Mouse (Mus musculus) neural tube, embryonic 13.5 days (tissue): ENCODE measurements around the gene Mlf1. TPM values are rescaled to one million over a fixed set of nuclear protein-coding genes. Genes with fewer than 3 reads are reported as not detected.

Experiments
- ATAC-seq: fragments of 200-750 bp; cut with Nextera tagmentation; 2 replicates; pipeline ENCODE4 v1.8.0; 2017; ENCODE audit warnings: low read depth, mild to moderate bottlenecking, moderate TSS enrichment, moderate library complexity
- H3K27ac ChIP-seq: fragments of 300-500 bp; sonication (generic); replicated peaks from 2 replicates; pipeline ENCODE4 v1.5.1; 2015; ENCODE audit warnings: moderate library complexity, mild to moderate bottlenecking, inconsistent platforms
- H3K27me3 ChIP-seq: fragments of 300-500 bp; sonication (generic); 2 replicates; pipeline ENCODE4 v1.6.1; 2015; ENCODE audit warnings: mild to moderate bottlenecking, inconsistent platforms
- H3K36me3 ChIP-seq: fragments of 300-500 bp; sonication (generic); 2 replicates; pipeline ENCODE4 v1.6.1; 2015; ENCODE audit warnings: mild to moderate bottlenecking, inconsistent platforms
- H3K4me1 ChIP-seq: fragments of 300-500 bp; sonication (generic); replicated peaks from 2 replicates; pipeline ENCODE4 v1.6.1; 2015; ENCODE audit warnings: inconsistent platforms
- H3K4me2 ChIP-seq: fragments of 300-500 bp; sonication (generic); 2 replicates; pipeline ENCODE4 v1.6.1; 2015; ENCODE audit warnings: inconsistent platforms, mild to moderate bottlenecking, moderate library complexity
- H3K4me3 ChIP-seq: fragments of 300-500 bp; sonication (generic); 2 replicates; pipeline ENCODE4 v1.5.1; 2015; ENCODE audit warnings: mild to moderate bottlenecking, inconsistent platforms
- H3K9ac ChIP-seq: fragments of 300-500 bp; sonication (generic); 2 replicates; pipeline ENCODE4 v1.6.1; 2015; ENCODE audit warnings: moderate library complexity, mild to moderate bottlenecking, inconsistent platforms
- H3K9me3 ChIP-seq: fragments of 300-500 bp; sonication (generic); 2 replicates; pipeline ENCODE4 v1.6.1; 2016; ENCODE audit warnings: inconsistent platforms
- WGBS: fragments of 180-500 bp; shearing (Covaris S2); methylation state at CpG from one replicate; pipeline ENCODE4 v1.1.7; 2015; 5-methylcytosine and 5-hydroxymethylcytosine counted together
- polyA plus RNA-seq: library from polyadenylated mRNA; unstranded; fragments of >200 nt; fragmentation: Nextera tagmentation; extraction: Ambion mirVana; gene quantifications from 2 replicates; pipeline ENCODE4 v1.2.1, GENCODE M21; 2015

Mlf1 gene
- polyA plus RNA-seq, 1 experiment from 2014 or later, result 17.7 TPM

- whole genome bisulfite sequencing, result 81% methylated on average over 6 of the region's 6 CpGs
These were observed 6.4 kb upstream of the Mlf1 start for GRCm38 (mm10) chr3:67367481-67367880.

GRCm38 (mm10) chr3:67369407-67370079 is 4.4 kb upstream of the Mlf1 start:
- Histone ChIP-seq H3K4me2 (no peak overlapping the region), H3K27ac (no peak overlapping the region), H3K4me3 (no peak overlapping the region), H3K27me3 (peaks cover 29% of the 10 kb centered on the region), H3K4me1 (peaks cover 7% of the 10 kb centered on the region), H3K9me3 (no peaks in the 10 kb centered on the region), H3K36me3 (no peaks in the 10 kb centered on the region), H3K9ac (no peak overlapping the region)
- ATAC-seq, result no peak
- WGBS, result 85% methylated on average over 5 of the region's 5 CpGs

More at GRCm38 (mm10) chr3:67367481-67367880, 6.4 kb upstream of the Mlf1 start:
- no peaks in the 10 kb centered on the region for H3K9me3 ChIP-seq
- no peak for ATAC-seq
- H3K4me1 ChIP-seq, result peaks cover 7% of the 10 kb centered on the region; the same call in 1 of the 2 replicates
- H3K27ac ChIP-seq, result no peak overlapping the region
- no peak overlapping the region for H3K4me2 ChIP-seq
- H3K36me3 ChIP-seq, result no peaks in the 10 kb centered on the region
- H3K4me3 ChIP-seq, result no peak overlapping the region
- H3K27me3 ChIP-seq, result peaks cover 18% of the 10 kb centered on the region
- H3K9ac ChIP-seq, result no peak overlapping the region

GRCm38 (mm10) chr3:67372194-67372593 is 1.7 kb upstream of the Mlf1 start:
- H3K27ac ChIP-seq, result no peak overlapping the region
- WGBS, result 82% methylated on average over 4 of the region's 4 CpGs
- H3K27me3 ChIP-seq, result peaks cover 32% of the 10 kb centered on the region
- no peaks in the 10 kb centered on the region for H3K36me3 ChIP-seq
- no peak overlapping the region for H3K9ac ChIP-seq
- H3K4me2 ChIP-seq, result no peak overlapping the region
- ATAC-seq, result no peak
- no peaks in the 10 kb centered on the region; the same call in 1 of the 2 replicates for H3K4me1 ChIP-seq
- H3K4me3 ChIP-seq, result no peak overlapping the region
- no peaks in the 10 kb centered on the region for H3K9me3 ChIP-seq

- no peak overlapping the region for H3K27ac ChIP-seq
- no peak overlapping the region for H3K4me3 ChIP-seq
- no peaks in the 10 kb centered on the region for H3K9me3 ChIP-seq
- no peak overlapping the region for H3K4me2 ChIP-seq
- ATAC-seq, result no peak
- H3K4me1 ChIP-seq, result no peaks in the 10 kb centered on the region; the same call in 1 of the 2 replicates
- WGBS, result 55% methylated on average over 5 of the region's 5 CpGs
- no peak overlapping the region for H3K9ac ChIP-seq
- peaks cover 32% of the 10 kb centered on the region for H3K27me3 ChIP-seq
- H3K36me3 ChIP-seq, result no peaks in the 10 kb centered on the region
These were observed 1.1 kb upstream of the Mlf1 start for GRCm38 (mm10) chr3:67372781-67373180.

GRCm38 (mm10) chr3:67374360-67374778 is 472 bp downstream of the Mlf1 start:
- Histone ChIP-seq H3K9ac (peak overlapping the region; percentile 75), H3K9me3 (no peaks in the 10 kb centered on the region), H3K27ac (no peak overlapping the region), H3K4me3 (peak overlapping the region; percentile 55), H3K4me1 (no peaks in the 10 kb centered on the region; the same call in 1 of the 2 replicates), H3K36me3 (no peaks in the 10 kb centered on the region), H3K27me3 (peaks cover 32% of the 10 kb centered on the region), H3K4me2 (peak overlapping the region; percentile 89)
- 35% methylated on average over 7 of the region's 7 CpGs for WGBS
- ATAC-seq, result peak; percentile 71

GRCm38 (mm10) chr3:67375063-67375462 is 1.2 kb downstream of the Mlf1 start, which contains the start of gene Gm17402:
Gm17402 (minus strand) TSS chr3:67375163.
- WGBS, result 62% methylated on average over 3 of the region's 3 CpGs
- no peaks in the 10 kb centered on the region; the same call in 1 of the 2 replicates for H3K4me1 ChIP-seq
- H3K36me3 ChIP-seq, result no peaks in the 10 kb centered on the region
- peak within 1 kb of the TSS; percentile 89 for H3K4me2 ChIP-seq
- peak within 1 kb of the TSS; percentile 55 for H3K4me3 ChIP-seq
- no peak within 1 kb of the TSS for H3K27ac ChIP-seq
- no peak for ATAC-seq
- peaks cover 32% of the 10 kb centered on the region for H3K27me3 ChIP-seq
- peak within 1 kb of the TSS; percentile 75 for H3K9ac ChIP-seq
- no peaks in the 10 kb centered on the region for H3K9me3 ChIP-seq

- H3K36me3 ChIP-seq, result no peaks in the 10 kb centered on the region
- no peaks in the 10 kb centered on the region for H3K9me3 ChIP-seq
- no peak overlapping the region for H3K9ac ChIP-seq
- peaks cover 6% of the 10 kb centered on the region for H3K27me3 ChIP-seq
- H3K4me3 ChIP-seq, result no peak overlapping the region
- no peaks in the 10 kb centered on the region; the same call in 1 of the 2 replicates for H3K4me1 ChIP-seq
- H3K4me2 ChIP-seq, result no peak overlapping the region
- no peak for ATAC-seq
- no peak overlapping the region for H3K27ac ChIP-seq
These were observed 4.3 kb downstream of the Mlf1 start for GRCm38 (mm10) chr3:67378215-67378614.

- 33% methylated on average over 8 of the region's 8 CpGs for WGBS
- H3K4me2 ChIP-seq, result peak overlapping the region; percentile 93
- peaks cover 10% of the 10 kb centered on the region for H3K4me1 ChIP-seq
- H3K27ac ChIP-seq, result no peak overlapping the region
- peak overlapping the region; percentile 83 for H3K9ac ChIP-seq
- ATAC-seq, result peak; percentile 76
- H3K27me3 ChIP-seq, result no peaks in the 10 kb centered on the region
- peaks cover 28% of the 10 kb centered on the region for H3K36me3 ChIP-seq
- H3K9me3 ChIP-seq, result peaks cover 15% of the 10 kb centered on the region
- H3K4me3 ChIP-seq, result peak overlapping the region; percentile 79
These were observed 55.6 kb downstream of the Mlf1 start for GRCm38 (mm10) chr3:67429338-67429998.

GRCm38 (mm10) chr3:67429999-67430380 is 56.1 kb downstream of the Mlf1 start, which contains the start of gene Gfm1:
Gfm1 (plus strand) TSS chr3:67430096.
- WGBS, result under 1% methylated on average over 24 of the region's 24 CpGs

GRCm38 (mm10) chr3:67434011-67434410 is 60.1 kb downstream of the Mlf1 start:
- Histone ChIP-seq H3K9ac (no peak overlapping the region), H3K27ac (no peak overlapping the region), H3K4me1 (peaks cover 10% of the 10 kb centered on the region), H3K36me3 (peaks cover 65% of the 10 kb centered on the region), H3K27me3 (no peaks in the 10 kb centered on the region), H3K9me3 (no peaks in the 10 kb centered on the region), H3K4me2 (no peak overlapping the region), H3K4me3 (no peak overlapping the region)
- no peak for ATAC-seq
- 96% methylated on average over 6 of the region's 6 CpGs for WGBS

More at GRCm38 (mm10) chr3:67429999-67430380, 56.1 kb downstream of the Mlf1 start, which contains the start of gene Gfm1:
- Histone ChIP-seq H3K4me2 (peak within 1 kb of the TSS; percentile 93), H3K4me3 (peak within 1 kb of the TSS; percentile 79), H3K9me3 (peaks cover 15% of the 10 kb centered on the region), H3K27ac (peak within 1 kb of the TSS; percentile 9; the same call in 1 of the 2 replicates), H3K4me1 (peaks cover 10% of the 10 kb centered on the region), H3K9ac (peak within 1 kb of the TSS; percentile 83), H3K36me3 (peaks cover 31% of the 10 kb centered on the region), H3K27me3 (no peaks in the 10 kb centered on the region)
- peak; percentile 96 for ATAC-seq

GRCm38 (mm10) chr3:67447143-67447542 is 73.2 kb downstream of the Mlf1 start:
- Histone ChIP-seq H3K36me3 (peaks cover 76% of the 10 kb centered on the region), H3K27ac (no peak overlapping the region), H3K9me3 (no peaks in the 10 kb centered on the region), H3K9ac (no peak overlapping the region), H3K27me3 (no peaks in the 10 kb centered on the region), H3K4me3 (no peak overlapping the region), H3K4me2 (no peak overlapping the region), H3K4me1 (no peaks in the 10 kb centered on the region)
- no peak for ATAC-seq
- WGBS, result 86% methylated on average over 2 of the region's 2 CpGs
